Mouse (Mus musculus) left cerebral cortex, adult 11 months (tissue): ENCODE measurements around the gene Cyp4f14.
"Not testable (repeated sequence)": the region's sequence is repeated elsewhere in the genome, so short reads cannot be mapped to it uniquely, and the experiment has no call there.

Experiments
- DNase-seq: peaks from one replicate; pipeline ENCODE4 v3.0.0; 2022; ENCODE audit warnings: low spot score

Gene Cyp4f14

DNA sequence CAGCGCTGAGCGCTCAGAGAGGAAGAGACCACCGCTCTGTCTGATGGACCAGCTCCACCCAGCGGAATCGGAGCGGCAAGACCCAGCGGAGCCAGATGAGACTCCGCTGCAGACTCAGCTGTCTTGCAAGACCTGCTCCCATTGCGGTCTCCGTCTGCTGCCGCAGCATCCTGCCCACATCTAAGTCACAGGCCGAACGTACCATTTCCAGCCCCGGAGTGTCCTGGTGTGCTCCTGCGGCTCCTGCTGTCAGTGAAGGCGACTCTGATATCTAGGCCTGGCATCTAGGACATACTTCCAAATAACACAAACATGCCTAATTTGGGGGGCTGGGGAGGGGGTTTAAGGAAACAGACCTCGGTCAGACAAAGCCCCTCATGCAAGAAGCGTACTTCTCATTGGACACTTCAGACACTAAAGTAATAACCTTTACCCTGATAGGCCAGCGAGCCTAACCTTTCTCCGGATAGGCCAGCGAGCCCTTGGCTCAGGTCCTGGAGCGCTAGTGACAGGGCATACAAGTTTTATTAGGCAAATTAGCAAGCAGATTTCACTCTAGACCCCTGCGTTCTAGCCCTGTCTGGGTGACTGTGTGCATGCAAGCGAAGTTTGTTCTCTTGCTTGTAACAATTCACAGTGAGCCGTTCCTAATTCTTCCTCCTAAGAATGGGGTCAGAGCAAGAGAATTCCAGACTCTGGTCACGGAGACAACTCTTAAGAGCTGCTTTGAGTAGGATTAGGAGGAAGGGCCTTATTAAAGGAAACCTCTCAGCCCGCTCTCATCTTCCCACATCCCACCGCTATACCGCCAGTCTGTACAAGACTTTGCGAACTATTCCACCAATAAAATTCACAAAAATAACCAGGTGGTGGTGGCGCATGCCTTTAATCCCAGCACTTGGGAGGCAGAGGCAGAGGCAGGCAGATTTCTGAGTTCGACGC lies 25.6 kb downstream of the Cyp4f14 start, which contains the start of gene Zfp870:
Zfp870 (minus strand) TSS at position 404 of the 942 bp plus-strand sequence.
- peak; percentile 93 for DNase-seq

GRCm38 (mm10) chr17:32890852-32891238 lies 26.3 kb downstream of the Cyp4f14 start:
- DNase-seq = no peak

- DNase-seq = no peak
These were observed 27.5 kb downstream of the Cyp4f14 start for GRCm38 (mm10) chr17:32889611-32890010.

GRCm38 (mm10) chr17:32880320-32881218 lies 36.6 kb downstream of the Cyp4f14 start:
- no peak for DNase-seq

DNA sequence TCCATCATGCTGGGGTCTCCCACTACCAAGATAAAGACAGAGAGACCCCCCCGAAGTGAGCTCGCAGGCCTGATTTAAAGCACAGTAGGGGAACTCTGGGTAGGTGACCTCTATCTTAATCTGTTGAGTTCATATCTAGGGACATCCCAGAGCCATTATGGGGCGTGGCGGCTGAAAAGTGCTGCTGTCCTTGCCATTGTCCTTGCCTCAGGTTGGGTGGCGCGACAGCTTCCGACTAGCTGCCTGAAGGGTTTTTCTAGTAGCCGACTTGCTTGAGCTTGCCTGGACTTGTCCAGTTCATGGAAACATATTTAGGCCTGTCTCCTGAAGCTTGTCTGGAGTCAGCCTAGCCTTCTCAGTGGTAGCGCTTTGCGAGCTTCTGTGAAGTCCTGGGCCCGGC lies 38.4 kb downstream of the Cyp4f14 start:
- DNase-seq = no peak

DNA sequence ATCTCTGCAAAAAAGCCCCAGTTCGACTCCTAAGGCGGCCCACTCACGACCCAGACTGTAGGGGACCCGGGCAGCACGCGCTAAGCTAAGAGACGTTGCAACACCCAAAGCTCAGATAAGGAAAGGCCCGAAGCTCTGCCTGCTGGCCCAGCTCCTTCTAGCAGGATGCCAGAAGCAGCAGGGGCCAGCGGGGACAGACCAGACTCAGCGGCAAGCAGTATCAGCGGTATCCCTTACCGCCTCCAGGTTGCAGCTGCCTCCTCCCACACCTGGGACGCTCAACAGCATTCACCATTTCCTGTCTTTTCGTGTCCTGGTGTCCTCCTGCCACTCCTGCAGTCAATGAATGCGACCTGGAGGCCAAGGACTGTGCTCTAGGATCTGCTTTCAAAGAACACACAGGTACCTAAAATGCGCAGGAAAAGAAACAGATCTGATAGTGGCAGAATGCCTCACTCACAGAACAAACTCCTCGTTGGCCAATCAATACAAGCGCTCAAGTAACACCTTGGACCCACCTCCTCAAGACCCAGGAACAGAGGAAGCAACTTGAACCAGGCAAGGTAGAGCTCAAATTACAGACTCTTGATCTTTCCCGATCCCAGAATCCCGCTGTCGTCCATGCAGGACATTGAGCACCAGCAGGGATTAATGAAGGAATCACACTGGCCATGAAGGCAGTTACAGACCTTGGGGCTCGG lies 39.5 kb downstream of the Cyp4f14 start:
- DNase-seq = no peak

DNA sequence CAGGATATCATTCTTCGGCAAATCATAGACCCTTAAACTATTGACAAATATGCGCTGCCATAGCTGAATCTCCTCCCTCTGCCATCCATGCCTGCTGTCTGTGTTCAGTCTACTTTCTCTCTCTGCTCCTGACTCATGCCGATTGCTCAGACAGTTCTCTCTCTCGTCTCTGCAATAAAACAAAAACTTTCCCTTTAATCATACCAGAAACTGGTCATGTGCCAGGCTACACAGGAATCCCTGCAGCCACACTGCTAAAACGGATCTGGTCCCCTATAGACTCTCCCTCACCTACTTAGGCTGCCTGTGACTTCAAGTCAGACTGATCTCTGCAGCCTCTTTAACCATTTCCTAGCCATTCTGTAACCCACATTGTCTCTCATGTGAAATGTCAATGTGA lies 44.4 kb downstream of the Cyp4f14 start:
- no peak for DNase-seq

- DNase-seq = no peak
These were observed 45.1 kb downstream of the Cyp4f14 start for GRCm38 (mm10) chr17:32872091-32872490.

GRCm38 (mm10) chr17:32871483-32871882 lies 45.7 kb downstream of the Cyp4f14 start:
- DNase-seq = no peak

DNA sequence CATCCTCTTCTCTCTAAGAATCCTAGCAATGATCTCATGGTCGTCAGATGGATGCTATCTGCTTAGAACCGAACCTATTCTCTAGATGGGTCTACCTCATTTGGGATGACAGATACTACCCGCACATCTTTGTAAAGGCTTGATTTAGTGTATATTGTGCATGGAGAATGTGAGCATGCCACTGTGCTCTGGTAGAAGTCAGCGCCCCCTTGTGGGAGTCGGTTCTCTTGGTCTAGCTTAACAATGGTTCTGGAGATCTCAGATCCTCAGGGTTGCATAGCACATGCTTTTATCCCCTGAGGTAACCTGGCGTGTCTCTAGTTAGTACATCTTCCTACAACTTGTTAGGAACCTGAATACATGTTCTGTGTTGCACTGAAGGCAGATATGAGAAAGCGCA lies 49.9 kb downstream of the Cyp4f14 start:
- not testable (repeated sequence) for DNase-seq

GRCm38 (mm10) chr17:32856713-32857112 lies 60.4 kb downstream of the Cyp4f14 start:
- not testable (repeated sequence) for DNase-seq
